Mouse (Mus musculus) embryonic facial prominence, embryonic 10.5 days (tissue): ENCODE measurements around the gene Izumo1. TPM values are rescaled to one million over a fixed set of nuclear protein-coding genes. Genes with fewer than 3 reads are reported as not detected.
A peak's percentile ranks its signal among the peaks of the same experiment; 100 is the strongest.

ENCODE experiments used
- DNase-seq: peaks from one replicate; pipeline ENCODE4 v3.0.0-alpha.2; 2017; ENCODE audit warnings: low spot score
- H3K27ac ChIP-seq: fragments of 300-500 bp; sonication (generic); replicated peaks from 2 replicates; pipeline ENCODE4 v1.5.1; 2016; ENCODE audit warnings: mild to moderate bottlenecking
- H3K27me3 ChIP-seq: fragments of 300-500 bp; sonication (generic); replicated peaks from 2 replicates; pipeline ENCODE4 v1.6.1; 2016; ENCODE audit warnings: low read depth, mild to moderate bottlenecking; ENCODE audit not compliant: poor library complexity, severe bottlenecking
- H3K36me3 ChIP-seq: fragments of 300-500 bp; sonication (generic); replicated peaks from 2 replicates; pipeline ENCODE4 v1.6.1; 2016; ENCODE audit warnings: mild to moderate bottlenecking, moderate library complexity
- H3K4me1 ChIP-seq: fragments of 300-500 bp; sonication (generic); 2 replicates; pipeline ENCODE4 v1.6.1; 2016
- H3K4me3 ChIP-seq: fragments of 300-500 bp; sonication (generic); 2 replicates; pipeline ENCODE4 v1.5.1; 2016; ENCODE audit warnings: mild to moderate bottlenecking, moderate library complexity
- H3K9me3 ChIP-seq: fragments of 300-500 bp; sonication (generic); 2 replicates; pipeline ENCODE4 v1.6.1; 2016; ENCODE audit warnings: mild to moderate bottlenecking
- WGBS: fragments of 180-500 bp; shearing (Covaris S2); methylation state at CpG from one replicate; pipeline ENCODE4 v1.1.7; 2016; 5-methylcytosine and 5-hydroxymethylcytosine counted together
- polyA plus RNA-seq: library from polyadenylated mRNA; unstranded; fragments of >200 nt; fragmentation: Nextera tagmentation; extraction: Ambion mirVana; gene quantifications from 2 replicates; pipeline ENCODE4 v1.2.1, GENCODE M21; 2016

The Izumo1 gene
- polyA plus RNA-seq, 1 experiment from 2014 or later: 0.07 TPM

GRCm38 (mm10) chr7:45639561-45640027 is 18.0 kb downstream of the Izumo1 start, which contains the start of gene Mamstr:
Gene Mamstr, plus strand, starts transcription at chr7:45639977.
- Histone ChIP-seq H3K4me3 (peak within 1 kb of the TSS; percentile 49; the same call in 1 of the 2 replicates), H3K27ac (peak within 1 kb of the TSS; percentile 73; the same call in 1 of the 2 replicates), H3K36me3 (peaks cover 14% of the 10 kb centered on the region), H3K27me3 (peaks cover 26% of the 10 kb centered on the region), H3K4me1 (peaks cover 70% of the 10 kb centered on the region), H3K9me3 (peaks cover 7% of the 10 kb centered on the region; the same call in 1 of the 2 replicates)
- DNase-seq: peak; percentile 30
- WGBS: 18% methylated on average over 19 of the region's 19 CpGs

- H3K36me3 ChIP-seq: peaks cover 14% of the 10 kb centered on the region
- no peak for DNase-seq
- peaks cover 7% of the 10 kb centered on the region; the same call in 1 of the 2 replicates for H3K9me3 ChIP-seq
- 0 out of 2 replicates have a peak overlapping the region, but pooled peaks have one; percentile 23 for H3K4me3 ChIP-seq
- WGBS: 73% methylated on average over 19 of the region's 19 CpGs
- peaks cover 26% of the 10 kb centered on the region for H3K27me3 ChIP-seq
- peaks cover 71% of the 10 kb centered on the region for H3K4me1 ChIP-seq
- H3K27ac ChIP-seq: 0 out of 2 replicates have a peak overlapping the region, but pooled peaks have one; percentile 19
Observed at GRCm38 (mm10) chr7:45640191-45640957, 18.8 kb downstream of the Izumo1 start.

DNA sequence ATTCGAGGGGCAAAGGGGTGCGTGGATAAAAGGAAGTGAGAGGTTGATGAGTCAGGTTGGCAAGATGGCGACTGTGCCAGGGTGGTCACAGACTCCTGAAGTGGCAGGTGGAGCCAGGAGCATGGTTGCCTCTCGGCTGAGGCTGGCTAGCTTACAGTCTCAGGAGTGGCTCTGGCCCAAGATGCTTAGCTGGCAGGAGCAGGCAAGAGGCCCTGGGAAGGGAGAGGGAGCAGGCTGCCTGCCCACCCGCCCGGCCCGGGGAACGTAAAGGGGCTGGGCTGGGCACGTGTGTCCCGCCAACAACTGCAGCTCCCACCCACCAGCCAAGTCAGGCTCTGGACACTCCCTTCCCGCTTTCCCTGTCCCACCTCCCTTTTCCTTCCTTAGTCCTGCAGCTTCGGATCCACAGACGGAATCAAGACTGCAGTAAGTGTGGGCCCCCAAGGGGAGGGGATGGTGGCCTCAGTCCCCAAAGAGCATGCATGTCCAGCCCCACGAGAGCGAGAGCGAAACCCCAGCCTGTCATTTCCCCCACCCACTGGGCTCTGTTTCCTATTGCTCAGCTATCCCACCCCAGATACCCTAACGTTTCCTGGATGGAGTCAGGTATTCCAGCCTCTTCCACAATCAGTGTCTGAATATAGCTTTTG is 19.9 kb downstream of the Izumo1 start:
- Histone ChIP-seq H3K27me3 (peaks cover 26% of the 10 kb centered on the region), H3K4me3 (peak overlapping the region; percentile 21; the same call in 1 of the 2 replicates)

GRCm38 (mm10) chr7:45642083-45642482 is 20.5 kb downstream of the Izumo1 start:
- peaks cover 26% of the 10 kb centered on the region for H3K27me3 ChIP-seq
- WGBS: 86% methylated on average over 5 of the region's 5 CpGs
- H3K27ac ChIP-seq: peak overlapping the region; percentile 96; the same call in 1 of the 2 replicates
- H3K4me1 ChIP-seq: peaks cover 68% of the 10 kb centered on the region
- no peaks in the 10 kb centered on the region for H3K36me3 ChIP-seq
- peak overlapping the region; percentile 66 for H3K4me3 ChIP-seq
- H3K9me3 ChIP-seq: no peaks in the 10 kb centered on the region
- no peak for DNase-seq

More for the DNA sequence above, 19.9 kb downstream of the Izumo1 start:
- Histone ChIP-seq H3K27ac (peak overlapping the region; percentile 40), H3K9me3 (0 out of 2 replicates have a peak, but pooled peaks cover 1% of the 10 kb centered on the region), H3K36me3 (peaks cover 4% of the 10 kb centered on the region), H3K4me1 (peaks cover 68% of the 10 kb centered on the region)
- WGBS: 72% methylated on average over 17 of the region's 17 CpGs
- no peak for DNase-seq

GRCm38 (mm10) chr7:45642503-45643255 is 21.1 kb downstream of the Izumo1 start:
- WGBS: 36% methylated on average over 16 of the region's 16 CpGs
- H3K36me3 ChIP-seq: no peaks in the 10 kb centered on the region
- H3K4me1 ChIP-seq: peaks cover 68% of the 10 kb centered on the region

GRCm38 (mm10) chr7:45643441-45644178 is 22.0 kb downstream of the Izumo1 start:
- Histone ChIP-seq H3K36me3 (no peaks in the 10 kb centered on the region), H3K4me3 (peak overlapping the region; percentile 66), H3K9me3 (no peaks in the 10 kb centered on the region), H3K27ac (peak overlapping the region; percentile 96), H3K4me1 (peaks cover 59% of the 10 kb centered on the region), H3K27me3 (peaks cover 26% of the 10 kb centered on the region)
- DNase-seq: peak; percentile 98
- under 1% methylated on average over 28 of the region's 28 CpGs for WGBS

More at GRCm38 (mm10) chr7:45642503-45643255, 21.1 kb downstream of the Izumo1 start:
- peak overlapping the region; percentile 96 for H3K27ac ChIP-seq
- H3K4me3 ChIP-seq: peak overlapping the region; percentile 66
- no peak for DNase-seq
- H3K27me3 ChIP-seq: peaks cover 26% of the 10 kb centered on the region
- no peaks in the 10 kb centered on the region for H3K9me3 ChIP-seq

- Histone ChIP-seq H3K4me1 (peaks cover 54% of the 10 kb centered on the region), H3K27me3 (peaks cover 26% of the 10 kb centered on the region), H3K4me3 (peak overlapping the region; percentile 66), H3K27ac (peak overlapping the region; percentile 85), H3K36me3 (no peaks in the 10 kb centered on the region), H3K9me3 (no peaks in the 10 kb centered on the region)
- DNase-seq: peak; percentile 69
- WGBS: 3% methylated on average over 18 of the region's 18 CpGs
Observed at GRCm38 (mm10) chr7:45644183-45644582, 22.6 kb downstream of the Izumo1 start.

- peaks cover 47% of the 10 kb centered on the region for H3K4me1 ChIP-seq
- H3K27ac ChIP-seq: peak overlapping the region; percentile 85
- peak overlapping the region; percentile 66 for H3K4me3 ChIP-seq
- no peaks in the 10 kb centered on the region for H3K9me3 ChIP-seq
- peaks cover 17% of the 10 kb centered on the region for H3K27me3 ChIP-seq
- 71% methylated on average over 6 of the region's 6 CpGs for WGBS
- no peaks in the 10 kb centered on the region for H3K36me3 ChIP-seq
- no peak for DNase-seq
Observed at GRCm38 (mm10) chr7:45644872-45645590, 23.4 kb downstream of the Izumo1 start.

DNA sequence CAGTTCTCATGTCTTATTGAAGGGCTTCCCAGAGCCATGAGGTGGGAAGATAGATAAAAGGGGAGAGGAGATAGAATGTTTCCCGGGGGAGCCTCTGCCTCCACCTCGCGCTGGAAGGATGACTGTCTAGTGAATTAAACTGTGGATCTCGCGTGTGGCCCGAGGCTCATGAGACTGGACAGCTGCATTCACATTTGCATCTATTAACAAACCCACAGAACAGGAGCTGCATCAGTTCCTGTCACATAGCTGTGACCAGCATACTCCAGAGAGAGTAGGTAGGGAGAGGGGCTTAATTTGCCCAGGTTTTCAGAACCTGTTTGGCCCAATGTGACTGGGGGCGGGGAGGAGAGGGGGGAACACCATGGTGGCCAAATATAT is 24.0 kb downstream of the Izumo1 start:
- no peak overlapping the region for H3K4me3 ChIP-seq
- no peaks in the 10 kb centered on the region for H3K9me3 ChIP-seq
- no peak overlapping the region for H3K27ac ChIP-seq
- peaks cover 12% of the 10 kb centered on the region for H3K27me3 ChIP-seq
- H3K4me1 ChIP-seq: peaks cover 43% of the 10 kb centered on the region
- 92% methylated on average over 7 of the region's 7 CpGs for WGBS
- no peaks in the 10 kb centered on the region for H3K36me3 ChIP-seq
- DNase-seq: no peak

DNA sequence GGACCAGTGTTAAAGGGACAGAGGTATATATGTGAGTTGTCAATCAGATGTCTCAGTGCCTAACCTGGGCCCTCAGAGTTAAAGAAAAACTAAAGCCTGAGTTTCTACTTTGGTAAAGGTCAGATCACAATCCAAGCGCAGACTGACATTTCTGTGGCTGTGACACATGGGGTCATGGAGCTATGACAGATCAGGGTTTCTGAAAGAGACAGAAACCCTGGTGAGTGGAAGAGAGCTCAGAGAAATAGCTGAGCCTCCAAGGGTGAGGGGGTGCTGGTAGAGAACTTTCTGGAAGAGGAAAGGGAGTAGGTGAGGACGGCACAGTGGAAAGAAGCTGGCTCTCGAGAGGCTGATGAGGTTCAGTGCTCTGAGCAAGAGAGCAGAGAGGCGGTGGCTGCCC is 25.1 kb downstream of the Izumo1 start:
- DNase-seq: no peak
- Histone ChIP-seq H3K4me1 (peaks cover 32% of the 10 kb centered on the region), H3K27ac (no peak overlapping the region), H3K27me3 (peaks cover 1% of the 10 kb centered on the region; the same call in 1 of the 2 replicates), H3K9me3 (no peaks in the 10 kb centered on the region), H3K4me3 (no peak overlapping the region), H3K36me3 (no peaks in the 10 kb centered on the region)
- 75% methylated on average over 4 of the region's 4 CpGs for WGBS

GRCm38 (mm10) chr7:45649351-45649750 is 27.7 kb downstream of the Izumo1 start:
- H3K27me3 ChIP-seq: no peaks in the 10 kb centered on the region
- no peak overlapping the region for H3K4me3 ChIP-seq
- no peak for DNase-seq
- H3K36me3 ChIP-seq: no peaks in the 10 kb centered on the region
- 80% methylated on average over 8 of the region's 8 CpGs for WGBS
- H3K9me3 ChIP-seq: no peaks in the 10 kb centered on the region
- H3K27ac ChIP-seq: no peak overlapping the region
- H3K4me1 ChIP-seq: peaks cover 13% of the 10 kb centered on the region
